Mouse (Mus musculus) hindbrain, embryonic 10.5 days (tissue): ENCODE results near the gene Mgrn1. TPM values are rescaled to one million over a fixed set of nuclear protein-coding genes. Genes with fewer than 3 reads are reported as not detected.

Experiments
- DNase-seq: peaks from one replicate; pipeline ENCODE4 v3.0.0-alpha.2; 2017; ENCODE audit warnings: low spot score
- H3K27ac ChIP-seq: fragments of 300-500 bp; sonication (generic); 2 replicates; pipeline ENCODE4 v1.5.1; 2016; ENCODE audit warnings: mild to moderate bottlenecking, moderate library complexity
- H3K27me3 ChIP-seq: fragments of 300-500 bp; sonication (generic); 2 replicates; pipeline ENCODE4 v1.6.1; 2016; ENCODE audit warnings: mild to moderate bottlenecking; ENCODE audit not compliant: poor library complexity, insufficient read depth, severe bottlenecking
- H3K36me3 ChIP-seq: fragments of 300-500 bp; sonication (generic); 2 replicates; pipeline ENCODE4 v1.6.1; 2016; ENCODE audit warnings: mild to moderate bottlenecking, moderate library complexity
- H3K4me1 ChIP-seq: fragments of 300-500 bp; sonication (generic); replicated peaks from 2 replicates; pipeline ENCODE4 v1.6.1; 2016; ENCODE audit warnings: mild to moderate bottlenecking
- H3K4me3 ChIP-seq: fragments of 300-500 bp; sonication (generic); 2 replicates; pipeline ENCODE4 v1.5.1; 2016; ENCODE audit warnings: mild to moderate bottlenecking, moderate library complexity
- H3K9me3 ChIP-seq: fragments of 300-500 bp; sonication (generic); 2 replicates; pipeline ENCODE4 v1.6.1; 2016; ENCODE audit warnings: mild to moderate bottlenecking, moderate library complexity
- WGBS: fragments of 180-500 bp; shearing (Covaris S2); methylation state at CpG from one replicate; pipeline ENCODE4 v1.1.7; 2016; 5-methylcytosine and 5-hydroxymethylcytosine counted together
- polyA plus RNA-seq: library from polyadenylated mRNA; unstranded; fragments of >200 nt; fragmentation: Nextera tagmentation; extraction: Ambion mirVana; gene quantifications from 2 replicates; pipeline ENCODE4 v1.2.1, GENCODE M21; 2016

Gene Mgrn1
- polyA plus RNA-seq, 1 experiment from 2014 or later, result 80.8 TPM

GRCm38 (mm10) chr16:4866101-4866695 is 19.9 kb upstream of the Mgrn1 start:
- H3K4me1 ChIP-seq, result no peaks in the 10 kb centered on the region
- no peak overlapping the region for H3K4me3 ChIP-seq
- H3K27me3 ChIP-seq, result no peaks in the 10 kb centered on the region
- WGBS, result 70% methylated on average over 7 of the region's 7 CpGs
- no peak overlapping the region for H3K27ac ChIP-seq
- H3K36me3 ChIP-seq, result peaks cover 14% of the 10 kb centered on the region
- DNase-seq, result no peak
- H3K9me3 ChIP-seq, result no peaks in the 10 kb centered on the region

GRCm38 (mm10) chr16:4870490-4870889 is 15.6 kb upstream of the Mgrn1 start:
- Histone ChIP-seq H3K4me1 (no peaks in the 10 kb centered on the region; the same call in 1 of the 2 replicates), H3K4me3 (no peak overlapping the region), H3K27ac (no peak overlapping the region), H3K9me3 (no peaks in the 10 kb centered on the region), H3K36me3 (peaks cover 43% of the 10 kb centered on the region), H3K27me3 (no peaks in the 10 kb centered on the region)
- no peak for DNase-seq
- WGBS, result 91% methylated on average over 5 of the region's 5 CpGs

GRCm38 (mm10) chr16:4871926-4872325 is 14.1 kb upstream of the Mgrn1 start:
- no peak for DNase-seq
- Histone ChIP-seq H3K36me3 (peaks cover 54% of the 10 kb centered on the region), H3K4me3 (no peak overlapping the region), H3K27me3 (no peaks in the 10 kb centered on the region), H3K27ac (no peak overlapping the region), H3K9me3 (no peaks in the 10 kb centered on the region), H3K4me1 (no peaks in the 10 kb centered on the region; the same call in 1 of the 2 replicates)
- 85% methylated on average over 2 of the region's 2 CpGs for WGBS

- no peak overlapping the region for H3K27ac ChIP-seq
- no peak for DNase-seq
- no peaks in the 10 kb centered on the region for H3K27me3 ChIP-seq
- WGBS, result 91% methylated on average over 23 of the region's 23 CpGs
- H3K9me3 ChIP-seq, result no peaks in the 10 kb centered on the region
- peaks cover 39% of the 10 kb centered on the region for H3K36me3 ChIP-seq
- H3K4me3 ChIP-seq, result no peak overlapping the region
- peaks cover 23% of the 10 kb centered on the region for H3K4me1 ChIP-seq
These were observed 10.6 kb upstream of the Mgrn1 start for GRCm38 (mm10) chr16:4875198-4876032.

- DNase-seq, result no peak
- peaks cover 39% of the 10 kb centered on the region for H3K36me3 ChIP-seq
- peaks cover 28% of the 10 kb centered on the region for H3K4me1 ChIP-seq
- H3K4me3 ChIP-seq, result no peak overlapping the region
- H3K9me3 ChIP-seq, result no peaks in the 10 kb centered on the region
- no peaks in the 10 kb centered on the region for H3K27me3 ChIP-seq
- H3K27ac ChIP-seq, result no peak overlapping the region
- 87% methylated on average over 8 of the region's 8 CpGs for WGBS
These were observed 9.9 kb upstream of the Mgrn1 start for GRCm38 (mm10) chr16:4876033-4876680.

GRCm38 (mm10) chr16:4877195-4877594 is 8.9 kb upstream of the Mgrn1 start:
- peaks cover 37% of the 10 kb centered on the region for H3K4me1 ChIP-seq
- no peak for DNase-seq
- H3K36me3 ChIP-seq, result peaks cover 39% of the 10 kb centered on the region
- H3K27ac ChIP-seq, result no peak overlapping the region
- WGBS, result 89% methylated on average over 4 of the region's 4 CpGs
- H3K9me3 ChIP-seq, result no peaks in the 10 kb centered on the region
- no peaks in the 10 kb centered on the region for H3K27me3 ChIP-seq
- H3K4me3 ChIP-seq, result peak overlapping the region; percentile 96; the same call in 1 of the 2 replicates

- peak overlapping the region; percentile 92; the same call in 1 of the 2 replicates for H3K27ac ChIP-seq
- WGBS, result 85% methylated on average over 3 of the region's 3 CpGs
- no peaks in the 10 kb centered on the region for H3K27me3 ChIP-seq
- DNase-seq, result no peak
- H3K4me3 ChIP-seq, result peak overlapping the region; percentile 96
- H3K36me3 ChIP-seq, result peaks cover 38% of the 10 kb centered on the region
- peaks cover 37% of the 10 kb centered on the region for H3K4me1 ChIP-seq
- no peaks in the 10 kb centered on the region for H3K9me3 ChIP-seq
These were observed 8.3 kb upstream of the Mgrn1 start for GRCm38 (mm10) chr16:4877701-4878100.

GRCm38 (mm10) chr16:4878192-4878885 is 7.7 kb upstream of the Mgrn1 start:
- H3K27ac ChIP-seq, result peak overlapping the region; percentile 92
- whole genome bisulfite sequencing, result 45% methylated on average over 5 of the region's 5 CpGs

GRCm38 (mm10) chr16:4879101-4879707 is 6.8 kb upstream of the Mgrn1 start:
- Histone ChIP-seq H3K4me1 (peaks cover 37% of the 10 kb centered on the region), H3K27me3 (no peaks in the 10 kb centered on the region), H3K36me3 (peaks cover 23% of the 10 kb centered on the region), H3K27ac (peak overlapping the region; percentile 92), H3K4me3 (peak overlapping the region; percentile 96), H3K9me3 (no peaks in the 10 kb centered on the region)
- DNase-seq, result no peak
- whole genome bisulfite sequencing, result under 1% methylated on average over 54 of the region's 54 CpGs

More at GRCm38 (mm10) chr16:4878192-4878885, 7.7 kb upstream of the Mgrn1 start:
- H3K36me3 ChIP-seq, result peaks cover 32% of the 10 kb centered on the region
- H3K9me3 ChIP-seq, result no peaks in the 10 kb centered on the region
- peak; percentile 16 for DNase-seq
- peaks cover 37% of the 10 kb centered on the region for H3K4me1 ChIP-seq
- peak overlapping the region; percentile 96 for H3K4me3 ChIP-seq
- H3K27me3 ChIP-seq, result no peaks in the 10 kb centered on the region

GRCm38 (mm10) chr16:4879708-4880124 is 6.3 kb upstream of the Mgrn1 start:
- peak overlapping the region; percentile 92 for H3K27ac ChIP-seq
- under 1% methylated on average over 40 of the region's 40 CpGs for WGBS

GRCm38 (mm10) chr16:4880136-4880825 is 5.8 kb upstream of the Mgrn1 start, which contains the start of gene Ubald1:
Gene Ubald1 (minus strand): TSS chr16:4880315.
- H3K27me3 ChIP-seq, result no peaks in the 10 kb centered on the region
- WGBS, result under 1% methylated on average over 48 of the region's 48 CpGs
- H3K4me1 ChIP-seq, result peaks cover 40% of the 10 kb centered on the region
- H3K27ac ChIP-seq, result peak within 1 kb of the TSS; percentile 92
- peak within 1 kb of the TSS; percentile 96 for H3K4me3 ChIP-seq
- peak; percentile 99 for DNase-seq
- H3K9me3 ChIP-seq, result no peaks in the 10 kb centered on the region
- peaks cover 13% of the 10 kb centered on the region for H3K36me3 ChIP-seq

More at GRCm38 (mm10) chr16:4879708-4880124, 6.3 kb upstream of the Mgrn1 start:
- H3K27me3 ChIP-seq, result no peaks in the 10 kb centered on the region
- H3K4me1 ChIP-seq, result peaks cover 37% of the 10 kb centered on the region
- H3K36me3 ChIP-seq, result peaks cover 18% of the 10 kb centered on the region
- H3K9me3 ChIP-seq, result no peaks in the 10 kb centered on the region
- peak overlapping the region; percentile 96 for H3K4me3 ChIP-seq
- DNase-seq, result peak; percentile 89
